Mouse (Mus musculus): ENCODE data around the gene Hist2h3c2.

GRCm38 (mm10) chr3:96266132-96266710 is 27.3 kb upstream of the Hist2h3c2 start:
- TF ChIP-seq CTCF (IDR thresholded peaks at IDR 0.05; ENCODE audit: control insufficient read depth, insufficient read depth, insufficient read length) (no peak), USF1 (IDR thresholded peaks at IDR 0.05; ENCODE audit: low read depth) (no peak), MAX (IDR thresholded peaks at IDR 0.05) (no peak)
